Mouse (Mus musculus): ENCODE measurements around the gene Rac1. TPM values are rescaled to one million over a fixed set of nuclear protein-coding genes. Genes with fewer than 3 reads are reported as not detected.

Rac1 gene
- polyA plus RNA-seq, 1 experiment from 2014 or later: 450 TPM

GRCm38 (mm10) chr5:143530715-143531114, 2.9 kb upstream of the Rac1 start:
- Histone ChIP-seq H3K36me3 (ENCODE audit: insufficient read depth, low read length) (no peaks in the 10 kb centered on the region), H3K4me3 (ENCODE audit: low read depth, low read length) (no peak overlapping the region), H3K9me3 (ENCODE audit: low read length) (no peaks in the 10 kb centered on the region), H3K9ac (replicated peaks; ENCODE audit: low read depth) (no peak overlapping the region), H3K27ac (ENCODE audit: low read length) (no peak overlapping the region), H3K4me1 (ENCODE audit: insufficient read depth, low read depth, low read length) (peaks cover 6% of the 10 kb centered on the region; the same call in 1 of the 2 replicates), H3K27me3 (replicated peaks; ENCODE audit: insufficient read depth, low read length) (no peaks in the 10 kb centered on the region), H3K4me2 (replicated peaks; ENCODE audit: low read depth, low read length) (no peak overlapping the region)
- TF ChIP-seq EP300 (IDR thresholded peaks at IDR 0.05): no peak
- no peak for TF ChIP-seq CTCF (IDR thresholded peaks at IDR 0.05)
- ATAC-seq (no peak), DNase-seq (ENCODE audit: low spot score) (no peak)
- 65% methylated on average over 7 of the region's 7 CpGs for WGBS

- H3K4me2 ChIP-seq (replicated peaks; ENCODE audit: low read depth, low read length): peak overlapping the region; percentile 76
- ATAC-seq (peak; percentile 5), DNase-seq (ENCODE audit: low spot score) (no peak)
- no peaks in the 10 kb centered on the region for H3K27me3 ChIP-seq (replicated peaks; ENCODE audit: insufficient read depth, low read length)
- peak overlapping the region; percentile 100 for H3K27ac ChIP-seq (ENCODE audit: low read length)
- H3K9me3 ChIP-seq (ENCODE audit: low read length): no peaks in the 10 kb centered on the region
- H3K9ac ChIP-seq (replicated peaks; ENCODE audit: low read depth): peak overlapping the region; percentile 100
- WGBS: 12% methylated on average over 7 of the region's 7 CpGs
- H3K4me1 ChIP-seq (ENCODE audit: insufficient read depth, low read depth, low read length): peaks cover 15% of the 10 kb centered on the region
- H3K36me3 ChIP-seq (ENCODE audit: insufficient read depth, low read length): no peaks in the 10 kb centered on the region
- TF ChIP-seq EP300 (IDR thresholded peaks at IDR 0.05): no peak
- no peak for TF ChIP-seq CTCF (IDR thresholded peaks at IDR 0.05)
- H3K4me3 ChIP-seq (ENCODE audit: low read depth, low read length): peak overlapping the region; percentile 99
Observed at GRCm38 (mm10) chr5:143528308-143528683, 460 bp upstream of the Rac1 start.

GRCm38 (mm10) chr5:143526698-143527331, 1.0 kb downstream of the Rac1 start:
- DNase-seq (ENCODE audit: low spot score) (peak; percentile 85), ATAC-seq (no peak)
- TF ChIP-seq EP300 (IDR thresholded peaks at IDR 0.05): no peak
- TF ChIP-seq CTCF (IDR thresholded peaks at IDR 0.05): no peak
- H3K9ac ChIP-seq (replicated peaks; ENCODE audit: low read depth): peak overlapping the region; percentile 100
- no peaks in the 10 kb centered on the region for H3K27me3 ChIP-seq (replicated peaks; ENCODE audit: insufficient read depth, low read length)
- WGBS: under 1% methylated on average over 28 of the region's 28 CpGs
- peak overlapping the region; percentile 76 for H3K4me2 ChIP-seq (replicated peaks; ENCODE audit: low read depth, low read length)
- H3K27ac ChIP-seq (ENCODE audit: low read length): peak overlapping the region; percentile 100
- H3K36me3 ChIP-seq (ENCODE audit: insufficient read depth, low read length): no peaks in the 10 kb centered on the region
- H3K4me1 ChIP-seq (ENCODE audit: insufficient read depth, low read depth, low read length): peaks cover 15% of the 10 kb centered on the region
- no peaks in the 10 kb centered on the region for H3K9me3 ChIP-seq (ENCODE audit: low read length)
- peak overlapping the region; percentile 99 for H3K4me3 ChIP-seq (ENCODE audit: low read depth, low read length)

GRCm38 (mm10) chr5:143525454-143526225, 2.2 kb downstream of the Rac1 start:
- H3K9ac ChIP-seq (replicated peaks; ENCODE audit: low read depth): peak overlapping the region; percentile 100
- DNase-seq (ENCODE audit: low spot score) (no peak), ATAC-seq (no peak)
- H3K4me2 ChIP-seq (replicated peaks; ENCODE audit: low read depth, low read length): peak overlapping the region; percentile 76
- no peaks in the 10 kb centered on the region for H3K27me3 ChIP-seq (replicated peaks; ENCODE audit: insufficient read depth, low read length)
- TF ChIP-seq CTCF (IDR thresholded peaks at IDR 0.05): no peak
- no peak for TF ChIP-seq EP300 (IDR thresholded peaks at IDR 0.05)
- WGBS: 28% methylated on average over 7 of the region's 7 CpGs
- H3K4me3 ChIP-seq (ENCODE audit: low read depth, low read length): peak overlapping the region; percentile 99
- H3K36me3 ChIP-seq (ENCODE audit: insufficient read depth, low read length): no peaks in the 10 kb centered on the region
- H3K27ac ChIP-seq (ENCODE audit: low read length): peak overlapping the region; percentile 100; the same call in 1 of the 2 replicates
- no peaks in the 10 kb centered on the region for H3K9me3 ChIP-seq (ENCODE audit: low read length)
- peaks cover 18% of the 10 kb centered on the region for H3K4me1 ChIP-seq (ENCODE audit: insufficient read depth, low read depth, low read length)

- H3K27ac ChIP-seq (ENCODE audit: low read length): no peak overlapping the region
- H3K27me3 ChIP-seq (replicated peaks; ENCODE audit: insufficient read depth, low read length): no peaks in the 10 kb centered on the region
- no peak overlapping the region for H3K4me3 ChIP-seq (ENCODE audit: low read depth, low read length)
- ATAC-seq (no peak), DNase-seq (ENCODE audit: low spot score) (peak; percentile 47)
- H3K9me3 ChIP-seq (ENCODE audit: low read length): no peaks in the 10 kb centered on the region
- no peak for TF ChIP-seq EP300 (IDR thresholded peaks at IDR 0.05)
- no peak for TF ChIP-seq CTCF (IDR thresholded peaks at IDR 0.05)
- no peak overlapping the region for H3K4me2 ChIP-seq (replicated peaks; ENCODE audit: low read depth, low read length)
- peaks cover 37% of the 10 kb centered on the region for H3K4me1 ChIP-seq (ENCODE audit: insufficient read depth, low read depth, low read length)
- no peak overlapping the region for H3K9ac ChIP-seq (replicated peaks; ENCODE audit: low read depth)
- H3K36me3 ChIP-seq (ENCODE audit: insufficient read depth, low read length): no peaks in the 10 kb centered on the region
- WGBS: 46% methylated on average over 3 of the region's 3 CpGs
Observed at GRCm38 (mm10) chr5:143522882-143523281, 5.0 kb downstream of the Rac1 start.

GRCm38 (mm10) chr5:143520415-143520814, 7.4 kb downstream of the Rac1 start:
- ATAC-seq: no peak
- H3K4me2 ChIP-seq (replicated peaks; ENCODE audit: low read depth, low read length): peak overlapping the region; percentile 17; the same call in 1 of the 2 replicates
- peak overlapping the region; percentile 65 for H3K27ac ChIP-seq (ENCODE audit: low read length)
- H3K4me3 ChIP-seq (ENCODE audit: low read depth, low read length): no peak overlapping the region
- WGBS: 56% methylated on average over 2 of the region's 2 CpGs
- TF ChIP-seq CTCF (IDR thresholded peaks at IDR 0.05): no peak
- peak; percentile 58 for TF ChIP-seq EP300 (IDR thresholded peaks at IDR 0.05)
- peak; percentile 40 for DNase-seq (ENCODE audit: low spot score)
- H3K9me3 ChIP-seq (ENCODE audit: low read length): no peaks in the 10 kb centered on the region
- no peak overlapping the region for H3K9ac ChIP-seq (replicated peaks; ENCODE audit: low read depth)
- peaks cover 3% of the 10 kb centered on the region; the same call in 1 of the 2 replicates for H3K36me3 ChIP-seq (ENCODE audit: insufficient read depth, low read length)
- no peaks in the 10 kb centered on the region for H3K27me3 ChIP-seq (replicated peaks; ENCODE audit: insufficient read depth, low read length)
- H3K4me1 ChIP-seq (ENCODE audit: insufficient read depth, low read depth, low read length): peaks cover 28% of the 10 kb centered on the region

Data from lung, postnatal 0 days (tissue).